Mouse (Mus musculus) stomach, postnatal 0 days (tissue): ENCODE results near the gene Ift122.

Source experiments
- CTCF ChIP-seq: IDR thresholded peaks from 2 replicates; pipeline ENCODE4 v1.5.1; 2016; ENCODE audit warnings: antibody characterized with exemption, low read depth, mild to moderate bottlenecking, moderate library complexity
- EP300 ChIP-seq: optimal IDR thresholded peaks from 2 replicates; pipeline ENCODE3; 2016; ENCODE audit warnings: antibody characterized with exemption

DNA sequence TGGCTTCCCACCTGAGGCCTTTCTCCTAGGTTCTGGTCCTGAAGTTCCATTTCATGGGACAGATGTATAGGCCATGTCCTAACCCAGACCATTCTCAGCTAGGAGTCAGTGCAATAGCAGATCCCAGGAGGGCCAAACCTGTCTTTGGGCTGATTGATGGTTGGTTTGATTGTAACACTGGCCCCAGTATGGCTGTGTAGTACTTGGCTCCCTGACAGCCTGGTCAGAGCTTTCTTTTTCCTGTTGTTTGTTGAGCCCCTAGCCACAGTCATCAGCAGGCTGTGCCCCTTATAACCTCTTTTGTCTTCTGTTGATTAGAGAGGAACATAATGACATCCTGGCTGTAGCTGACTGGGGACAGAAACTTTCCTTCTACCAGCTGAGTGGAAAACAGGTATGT lies 30.7 kb downstream of the Ift122 start:
- no peak for TF ChIP-seq CTCF
- no peak for TF ChIP-seq EP300
